Comparison of ENCODE assay signal across 7 mouse cellular contexts in genomic region chr7:142532671-142533058, GRCm38 (mm10). TPM values are rescaled to one million over a fixed set of nuclear protein-coding genes. Genes with fewer than 3 reads are reported as not detected.
A peak's percentile ranks its signal among the peaks of the same experiment; 100 is the strongest.
DNase-seq lines count a peak whose midpoint lies in the region; ATAC-seq and TF ChIP-seq lines count a peak whose summit lies in the region.

Gene Mrpl23, plus strand, starts transcription at chr7:142532686.

- no peak; the same call in 1 of the 2 replicates for TF ChIP-seq POLR2A in embryonic fibroblast, embryonic 13.5 days (IDR thresholded peaks at IDR 0.05; ENCODE audit: low read depth, low read length)

- no peaks in the 10 kb centered on the region for H3K27me3 ChIP-seq in hindbrain, embryonic 16.5 days (replicated peaks; ENCODE audit: control insufficient read depth, insufficient read depth, low read length)
- 0 out of 2 replicates have a peak, but pooled peaks cover 7% of the 10 kb centered on the region for H3K27me3 ChIP-seq in midbrain, embryonic 13.5 days

- WGBS in hindbrain, embryonic 16.5 days: 12% methylated on average over 9 of the region's 17 CpGs
- WGBS in midbrain, embryonic 13.5 days: 8% methylated on average over 15 of the region's 17 CpGs

- H3K9me3 ChIP-seq in hindbrain, embryonic 16.5 days (ENCODE audit: control insufficient read depth, low read length): no peaks in the 10 kb centered on the region
- no peaks in the 10 kb centered on the region for H3K9me3 ChIP-seq in midbrain, embryonic 13.5 days

- no peaks in the 10 kb centered on the region for H3K4me1 ChIP-seq in embryonic fibroblast, embryonic 13.5 days (ENCODE audit: control insufficient read depth, insufficient read depth, low read length)
- peaks cover 13% of the 10 kb centered on the region for H3K4me1 ChIP-seq in hindbrain, embryonic 16.5 days (ENCODE audit: control insufficient read depth, insufficient read depth, low read depth, low read length)
- H3K4me1 ChIP-seq in midbrain, embryonic 13.5 days (replicated peaks): peaks cover 21% of the 10 kb centered on the region

- peak; percentile 26 for DNase-seq in ovary, postnatal 10 days (ENCODE audit: low spot score)
- no peak for DNase-seq in ovary, adult 18-20 months (ENCODE audit: low spot score)
- no peak for DNase-seq in cerebellum, postnatal 10 days
- DNase-seq in thymus, postnatal 36 days: no peak

- no peaks in the 10 kb centered on the region; the same call in 1 of the 2 replicates for H3K36me3 ChIP-seq in hindbrain, embryonic 16.5 days (ENCODE audit: control insufficient read depth, insufficient read depth, low read length)
- H3K36me3 ChIP-seq in midbrain, embryonic 13.5 days: peaks cover 9% of the 10 kb centered on the region

- peak; percentile 76 for ATAC-seq in hindbrain, embryonic 16.5 days
- ATAC-seq in midbrain, embryonic 13.5 days: peak; percentile 86

- peak within 1 kb of the TSS; percentile 87 for H3K9ac ChIP-seq in hindbrain, embryonic 16.5 days (ENCODE audit: low read depth, low read length)
- peak within 1 kb of the TSS; percentile 71 for H3K9ac ChIP-seq in midbrain, embryonic 13.5 days (replicated peaks)

- H3K27ac ChIP-seq in embryonic fibroblast, embryonic 13.5 days (ENCODE audit: insufficient read depth, low read length): peak within 1 kb of the TSS; percentile 50
- peak within 1 kb of the TSS; percentile 83 for H3K27ac ChIP-seq in hindbrain, embryonic 16.5 days (ENCODE audit: low read depth, low read length)
- H3K27ac ChIP-seq in midbrain, embryonic 13.5 days: peak within 1 kb of the TSS; percentile 71

- H3K4me2 ChIP-seq in hindbrain, embryonic 16.5 days (ENCODE audit: low read length): peak within 1 kb of the TSS; percentile 68
- H3K4me2 ChIP-seq in midbrain, embryonic 13.5 days (replicated peaks): peak within 1 kb of the TSS; percentile 75

- peak within 1 kb of the TSS; percentile 37 for H3K4me3 ChIP-seq in embryonic fibroblast, embryonic 13.5 days (ENCODE audit: insufficient read depth, low read length)
- peak within 1 kb of the TSS; percentile 87 for H3K4me3 ChIP-seq in hindbrain, embryonic 16.5 days (ENCODE audit: low read length)
- H3K4me3 ChIP-seq in midbrain, embryonic 13.5 days (replicated peaks): peak within 1 kb of the TSS; percentile 62

- no peak for TF ChIP-seq CTCF in embryonic fibroblast, embryonic 13.5 days (IDR thresholded peaks at IDR 0.05; ENCODE audit: borderline replicate concordance, insufficient read depth, low read length)

RNA-seq across cellular contexts. Expression of gene Mrpl23, which starts in this region (rescaled TPM):
- polyA plus RNA-seq in embryonic fibroblast, embryonic 13.5 days (2011; ENCODE audit: insufficient read length, low read depth, missing spikeins): 8.2 and 10.6 TPM in 2 replicates
- 22.3 and 26.2 TPM in 2 replicates for polyA plus RNA-seq in hindbrain, embryonic 16.5 days (2015; fragmentation: Nextera tagmentation; extraction: Ambion mirVana)
- polyA plus RNA-seq in midbrain, embryonic 13.5 days (2015; fragmentation: Nextera tagmentation; extraction: Ambion mirVana): 12.8 and 13.7 TPM in 2 replicates

Comparison
In these comparisons a context has a peak if more than half of its experiments do, and no peak if none do; other contexts are left out.
1. H3K4me3 ChIP-seq: peak in every context shown above with its lines; median percentile 87 in hindbrain, embryonic 16.5 days; 62 in midbrain, embryonic 13.5 days; 37 in embryonic fibroblast, embryonic 13.5 days.